Mouse (Mus musculus) spleen, postnatal 4 days (tissue): ENCODE results near the gene Ryr3.
"Not testable (repeated sequence)": the region's sequence is repeated elsewhere in the genome, so short reads cannot be mapped to it uniquely, and the experiment has no call there.

Experiments used
- DNase-seq, 2 experiments: peaks; one replicate each; pipeline ENCODE4 v3.0.0; 2022; ENCODE audit warnings: low spot score in 2 of 2

Ryr3 gene

DNA sequence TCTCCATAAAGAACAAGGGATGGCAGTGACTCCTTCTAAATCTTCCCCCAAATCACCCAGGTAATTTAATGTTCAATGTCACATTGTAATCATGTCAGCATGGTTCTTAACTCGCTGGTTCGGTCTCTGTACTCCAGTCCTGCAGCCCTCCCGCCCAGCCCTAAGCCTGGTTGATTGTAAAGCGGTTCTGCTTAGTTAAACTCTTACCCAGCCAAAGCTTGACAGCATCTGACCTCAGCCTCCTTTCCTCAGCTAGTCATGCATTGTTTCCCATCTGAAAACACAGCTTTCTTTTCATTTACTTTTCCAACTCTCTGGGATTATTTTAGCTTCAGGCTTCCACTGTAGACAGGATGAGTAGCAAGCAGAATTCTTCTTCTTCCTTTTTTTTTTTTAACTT is 121.7 kb downstream of the Ryr3 start:
- DNase-seq, result no peak

DNA sequence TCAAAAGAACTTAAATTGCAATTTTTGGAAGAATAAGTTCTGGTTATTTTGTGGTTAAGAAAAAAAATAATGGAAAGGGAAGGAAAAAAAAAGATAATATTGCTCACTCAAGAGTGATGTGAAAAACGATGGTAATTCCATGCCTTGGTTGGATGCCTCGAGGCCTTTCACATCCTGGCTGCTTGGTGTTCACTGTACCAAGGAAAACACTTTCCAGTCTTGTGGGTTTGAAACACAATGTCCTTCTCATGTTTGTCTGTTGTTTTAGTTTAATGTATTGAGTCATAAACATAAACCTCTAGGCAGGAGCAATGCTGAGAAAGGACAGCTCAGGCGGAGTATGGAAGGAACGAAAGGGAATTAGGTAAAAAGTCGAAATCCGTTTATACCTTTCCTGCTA is 122.8 kb downstream of the Ryr3 start:
- DNase-seq, result no peak

DNA sequence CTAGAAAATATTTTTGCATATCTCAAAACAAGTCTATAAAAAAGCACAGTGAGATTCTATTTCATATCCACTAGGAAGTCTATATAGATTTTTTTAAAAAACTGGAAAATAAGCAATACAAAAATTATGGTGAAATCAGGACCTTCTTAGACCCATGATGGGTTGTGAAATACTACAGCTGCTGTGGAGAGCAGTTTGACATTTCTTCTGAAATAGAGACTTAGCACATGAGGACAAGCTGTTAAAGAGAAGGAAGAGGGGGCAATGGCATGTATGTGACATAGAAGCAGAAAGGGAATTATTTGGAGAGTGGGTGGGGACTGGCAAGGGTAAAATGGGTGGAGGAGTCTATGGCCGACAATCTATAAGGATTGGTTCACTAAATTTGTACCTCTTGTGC is 124.1 kb downstream of the Ryr3 start:
- no peak for DNase-seq

DNA sequence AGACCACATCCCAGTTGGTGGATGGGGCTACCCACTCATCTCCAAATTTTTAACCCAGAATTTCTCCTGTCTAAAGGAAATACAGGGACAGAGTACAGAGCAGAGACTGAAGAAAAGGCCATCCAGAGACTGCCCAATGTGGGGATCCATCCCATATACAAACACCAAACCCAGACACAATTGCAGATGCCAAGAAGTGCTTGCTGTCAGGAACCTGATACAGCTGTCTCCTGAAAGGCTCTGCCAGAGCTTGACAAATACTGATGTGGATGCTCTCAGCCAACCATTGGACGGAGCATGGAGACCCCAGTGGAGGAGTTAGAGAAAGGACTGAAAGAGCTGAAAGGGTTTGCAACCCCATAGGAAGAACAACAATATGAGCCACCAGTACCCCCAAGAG is 125.6 kb downstream of the Ryr3 start:
- DNase-seq, result not testable (repeated sequence)

DNA sequence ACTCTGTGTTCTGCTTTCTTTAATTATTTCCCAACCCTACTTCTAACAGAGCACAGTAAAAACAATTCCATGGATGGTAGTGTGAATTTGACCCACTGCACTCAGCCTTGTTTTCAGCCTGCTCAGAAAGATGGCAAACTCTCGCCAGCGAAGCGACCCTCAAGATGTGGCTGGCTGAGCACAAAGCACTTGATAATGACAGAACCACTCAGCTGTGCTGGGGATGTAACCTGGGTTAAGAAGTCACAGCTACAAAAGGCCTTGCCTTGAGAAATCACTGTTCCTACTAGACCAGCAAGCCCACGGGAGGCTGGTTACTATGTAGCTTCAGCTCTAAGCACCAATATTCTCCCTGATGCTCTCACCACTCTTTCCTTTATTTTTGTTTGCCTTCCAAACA is 140.5 kb downstream of the Ryr3 start:
- DNase-seq, result no peak

DNA sequence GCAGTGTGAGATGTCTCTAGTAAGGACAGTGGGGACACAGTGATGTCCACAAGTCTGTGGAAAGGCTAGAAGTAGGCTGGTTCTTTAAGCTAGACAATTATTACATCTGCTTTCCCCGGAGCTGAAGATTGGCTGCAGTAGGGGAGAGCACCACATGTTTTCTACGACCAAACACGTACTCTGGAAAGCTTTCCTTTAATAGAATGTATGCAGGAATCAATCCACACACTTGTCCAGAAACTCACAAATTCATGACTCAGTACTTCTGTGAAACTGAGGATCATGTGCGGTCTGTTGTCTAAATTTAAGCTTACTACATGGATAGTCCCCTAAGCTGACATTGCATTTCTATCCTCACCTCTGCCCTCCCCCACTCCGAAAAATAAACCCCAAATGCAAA is 157.5 kb downstream of the Ryr3 start:
- no peak for DNase-seq

DNA sequence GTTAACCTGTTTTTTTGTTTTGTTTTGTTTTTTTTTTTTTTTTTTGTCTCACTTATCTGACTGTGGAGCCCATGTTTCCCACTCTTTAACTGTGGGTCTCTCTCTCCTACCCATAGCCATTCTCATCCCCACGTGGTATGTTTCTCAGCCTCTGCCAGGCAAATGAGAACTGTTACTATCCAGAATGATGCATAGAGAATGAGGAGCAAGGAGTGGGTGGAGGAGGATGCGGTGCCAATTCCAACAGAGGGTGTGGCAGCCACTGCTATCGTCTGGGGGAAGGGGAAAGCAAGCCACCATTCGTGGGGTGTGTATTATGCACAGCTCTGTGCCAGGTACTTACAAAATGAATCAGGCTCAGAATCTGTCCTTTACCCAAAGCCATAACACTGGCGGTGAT is 158.0 kb downstream of the Ryr3 start:
- DNase-seq, result no peak

DNA sequence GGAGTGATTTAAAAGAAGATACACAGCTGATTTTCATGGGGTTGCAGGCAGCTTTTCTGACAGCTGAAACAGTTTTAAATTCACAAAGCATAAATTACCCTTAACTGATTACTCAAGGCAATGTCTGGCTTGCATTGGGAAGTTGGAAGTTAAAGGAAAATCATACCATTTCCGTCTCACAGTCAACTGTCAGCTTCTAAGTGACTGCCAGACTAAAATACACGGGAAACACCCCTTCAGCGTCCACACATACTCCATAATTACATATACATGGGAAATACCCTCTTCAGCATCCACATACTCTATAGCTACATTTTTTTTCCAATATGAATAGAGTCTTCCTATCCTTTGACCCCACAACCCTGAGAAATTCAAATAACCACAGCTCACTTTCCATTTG is 158.8 kb downstream of the Ryr3 start:
- no peak for DNase-seq

DNA sequence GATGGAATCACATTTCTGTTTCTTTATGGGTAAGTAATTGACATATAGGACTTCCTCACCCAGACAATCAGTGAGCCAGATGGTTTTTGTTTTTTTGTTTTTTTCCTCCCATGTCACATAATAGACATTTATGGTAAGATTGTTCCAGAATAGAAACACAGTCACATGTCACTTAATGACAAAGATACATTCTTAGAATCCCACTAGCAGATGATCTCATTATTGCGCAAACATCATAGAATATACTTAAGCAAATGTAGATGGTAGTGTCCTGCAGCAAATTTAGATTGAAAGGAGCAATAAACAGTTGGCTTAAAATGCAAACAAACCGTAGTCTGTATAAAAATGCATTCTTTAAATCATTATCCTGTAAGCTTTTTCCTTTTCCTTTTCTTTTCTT is 161.3 kb downstream of the Ryr3 start:
- DNase-seq, result no peak

DNA sequence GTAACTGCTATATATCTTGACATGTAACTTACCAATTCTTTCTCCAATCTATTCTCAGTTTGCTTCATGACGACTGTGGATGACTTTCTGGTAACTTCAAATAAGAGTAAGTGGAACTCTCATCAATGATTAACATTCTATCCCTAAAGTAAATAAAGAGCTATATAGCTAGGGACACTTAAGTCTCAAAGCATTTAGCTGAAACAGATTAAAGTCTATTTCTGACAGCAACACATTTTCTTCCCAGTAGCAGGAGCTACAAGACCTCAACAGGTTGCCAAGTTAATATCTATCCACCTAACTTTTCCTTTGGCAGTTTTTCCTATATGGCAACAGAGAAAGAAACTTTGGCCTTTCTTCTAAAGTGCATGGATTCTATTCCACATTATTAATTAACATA is 167.1 kb downstream of the Ryr3 start:
- DNase-seq, result no peak

DNA sequence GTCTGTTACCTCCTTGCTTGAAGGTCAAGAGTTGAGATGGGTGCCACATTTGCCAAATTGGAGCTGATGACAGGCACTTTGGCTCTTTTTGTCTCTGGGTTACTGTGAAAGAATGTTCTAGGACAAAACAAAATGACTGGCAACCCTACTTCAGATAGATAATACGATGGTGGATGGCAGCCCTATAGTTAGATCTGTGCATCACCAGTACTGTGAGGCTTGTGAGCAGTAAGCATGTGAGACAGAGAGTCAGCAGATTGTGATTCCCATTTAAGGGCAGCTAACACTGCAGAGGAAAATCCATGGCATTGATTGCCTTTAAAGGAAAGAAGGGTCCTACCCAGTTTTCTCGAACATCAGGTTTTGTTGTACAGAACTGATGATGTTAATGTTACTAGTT is 180.3 kb downstream of the Ryr3 start:
- DNase-seq, result no peak

DNA sequence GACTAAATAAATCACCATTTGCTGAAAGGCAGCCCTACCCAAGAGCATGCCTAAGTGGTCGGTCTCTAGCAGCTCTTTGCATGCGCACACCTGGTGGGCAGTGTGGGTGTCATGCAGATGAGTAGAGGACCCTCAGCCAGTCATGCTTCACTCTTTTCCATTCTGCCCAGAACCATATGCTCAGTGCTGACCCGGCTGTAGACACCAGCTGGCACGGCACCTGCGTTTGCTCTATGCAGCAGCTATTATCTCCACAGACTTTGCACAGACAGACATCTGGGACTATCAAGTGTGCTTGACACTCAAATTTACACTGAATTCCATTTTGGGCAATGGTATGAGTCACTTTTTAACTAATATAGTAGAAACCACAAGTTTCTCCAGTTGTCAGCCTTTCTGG is 186.2 kb downstream of the Ryr3 start:
- DNase-seq, result no peak

DNA sequence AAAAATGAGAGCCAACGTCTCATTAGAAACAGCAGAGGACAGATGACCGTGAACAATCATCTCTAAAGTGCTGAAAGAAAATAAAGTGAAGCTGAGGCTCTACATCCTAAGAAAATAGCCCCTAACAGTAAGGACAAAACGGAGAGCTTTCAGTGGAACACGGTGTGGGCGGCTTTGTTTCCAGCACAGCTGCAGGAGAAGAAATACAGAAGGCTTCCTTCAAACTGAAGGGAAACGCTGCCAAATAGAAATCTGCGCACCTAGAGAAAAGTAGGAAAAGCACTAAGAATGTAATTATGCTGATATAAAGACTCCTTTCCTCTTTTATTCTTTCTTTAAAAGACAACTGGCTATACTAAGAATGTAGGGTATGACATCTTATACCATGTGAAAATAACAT is 197.0 kb downstream of the Ryr3 start:
- DNase-seq, result no peak

DNA sequence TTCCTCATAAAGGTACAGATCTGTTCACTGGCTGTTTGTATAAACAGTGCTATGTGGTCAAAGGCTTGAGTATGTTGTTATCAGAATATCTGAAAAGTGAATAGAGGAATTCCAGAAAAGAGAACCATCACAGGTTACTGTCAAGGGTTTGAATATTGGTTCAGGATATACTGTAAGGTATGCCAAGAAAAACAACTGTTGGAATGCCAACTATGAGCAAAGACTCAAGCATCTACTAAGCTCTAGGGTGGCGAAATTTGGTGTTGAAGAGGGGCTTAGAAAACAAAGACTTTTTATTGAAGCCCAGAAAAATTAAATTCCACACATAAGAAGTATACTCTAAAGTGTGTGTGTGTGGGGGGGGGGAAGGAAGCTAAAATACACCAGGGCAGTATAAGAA is 198.6 kb downstream of the Ryr3 start:
- no peak for DNase-seq

DNA sequence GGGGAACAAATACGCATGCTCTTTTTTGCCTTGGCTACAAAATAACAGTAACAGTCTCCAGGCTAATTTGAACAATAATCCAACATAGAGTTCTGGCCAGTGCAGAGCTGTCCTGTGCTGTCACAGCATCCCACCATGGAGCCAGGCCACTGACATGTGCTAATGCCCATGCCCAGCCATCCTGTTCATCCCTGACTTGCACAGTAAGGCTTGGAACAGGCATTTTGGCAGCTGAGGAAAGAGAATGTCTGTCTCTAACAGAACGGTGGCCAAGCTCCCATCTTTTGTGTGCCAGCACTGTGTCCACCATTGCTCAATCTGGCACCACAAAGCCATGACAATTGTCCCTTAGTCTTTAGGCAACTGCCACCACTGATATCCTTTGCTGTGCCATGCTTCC is 200.7 kb downstream of the Ryr3 start:
- no peak for DNase-seq

DNA sequence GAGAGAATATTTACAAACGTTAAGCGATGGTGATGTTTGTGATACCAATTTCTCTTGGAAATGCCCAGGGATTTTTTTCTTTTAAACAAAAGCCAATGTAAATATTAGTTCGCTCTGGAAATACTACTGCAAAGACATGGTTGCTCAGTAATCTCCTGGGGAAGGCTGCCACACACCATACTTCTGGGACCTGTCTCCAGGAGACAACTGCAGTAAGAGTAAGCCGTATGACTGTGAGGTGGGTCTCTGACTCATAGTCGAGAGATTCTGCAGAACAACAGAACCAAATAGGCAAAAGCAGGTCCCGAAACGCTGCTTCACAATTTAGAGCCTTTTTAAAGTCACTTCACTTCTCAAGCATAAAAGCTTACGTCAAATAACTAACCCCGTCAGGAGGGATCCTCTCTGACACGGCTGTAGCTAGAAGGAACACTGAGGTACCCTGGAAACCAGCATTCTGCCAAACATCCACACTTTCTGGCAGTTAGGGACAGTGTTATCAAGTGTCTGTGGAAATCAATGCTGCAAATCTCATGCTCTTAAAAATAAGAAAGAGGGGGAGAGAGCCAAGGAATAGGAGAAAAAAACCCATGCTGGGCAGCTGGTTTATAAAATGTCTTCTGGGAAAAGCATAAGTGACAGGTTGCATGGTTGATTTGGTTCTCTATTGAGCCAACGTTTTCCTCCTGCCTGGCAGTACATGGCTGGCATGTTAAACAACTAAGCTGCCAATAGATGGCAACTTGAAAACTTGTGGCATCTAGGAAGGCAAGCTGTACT is 207.7 kb downstream of the Ryr3 start:
- DNase-seq, result no peak

DNA sequence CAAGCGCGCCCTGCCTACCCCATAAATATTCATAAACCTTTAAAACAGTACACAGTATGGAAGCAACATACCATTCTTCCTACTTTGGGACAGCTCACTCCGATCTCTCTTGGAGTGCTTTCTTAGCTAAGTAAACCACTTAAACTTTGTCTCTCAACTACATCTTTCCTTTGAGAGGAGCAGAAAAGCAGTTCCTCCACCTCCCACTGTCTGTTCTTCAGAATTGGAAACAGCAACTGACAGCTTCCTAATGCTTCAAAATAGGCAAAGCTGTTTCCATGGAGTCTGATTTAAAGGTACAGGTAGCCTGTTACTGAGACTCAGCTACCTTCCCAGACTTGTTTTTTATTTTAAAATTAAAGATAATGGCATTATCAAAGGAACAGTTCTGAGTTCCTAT is 218.4 kb downstream of the Ryr3 start:
- DNase-seq, result no peak

DNA sequence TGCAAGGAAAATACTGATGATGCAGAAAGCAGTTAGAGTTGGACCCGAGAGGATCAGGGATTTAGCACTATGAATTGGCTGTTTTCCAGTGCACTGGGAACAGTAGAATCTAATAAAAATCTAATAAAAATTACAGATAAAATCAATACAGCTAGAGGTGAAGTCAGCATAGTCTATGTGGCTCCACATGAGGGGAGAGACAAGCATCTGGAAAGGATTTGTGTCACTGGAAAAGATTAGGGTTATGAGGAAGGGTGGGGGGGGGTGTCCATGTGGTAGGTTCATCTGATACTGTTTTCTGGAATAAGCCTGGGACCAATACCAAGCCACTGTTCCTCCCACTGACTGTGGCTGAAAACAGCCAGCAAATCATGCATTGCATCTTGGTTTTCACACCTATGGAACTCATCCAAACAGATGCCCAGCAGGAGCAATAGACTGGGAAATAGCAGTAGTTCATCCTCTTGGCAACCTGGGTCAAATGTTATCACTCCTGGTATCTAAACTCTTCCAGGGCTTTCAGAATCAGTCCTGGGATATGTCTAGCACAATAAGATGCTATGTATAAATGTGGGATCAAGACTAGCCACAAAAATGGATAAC is 233.9 kb downstream of the Ryr3 start:
- DNase-seq, result no peak

DNA sequence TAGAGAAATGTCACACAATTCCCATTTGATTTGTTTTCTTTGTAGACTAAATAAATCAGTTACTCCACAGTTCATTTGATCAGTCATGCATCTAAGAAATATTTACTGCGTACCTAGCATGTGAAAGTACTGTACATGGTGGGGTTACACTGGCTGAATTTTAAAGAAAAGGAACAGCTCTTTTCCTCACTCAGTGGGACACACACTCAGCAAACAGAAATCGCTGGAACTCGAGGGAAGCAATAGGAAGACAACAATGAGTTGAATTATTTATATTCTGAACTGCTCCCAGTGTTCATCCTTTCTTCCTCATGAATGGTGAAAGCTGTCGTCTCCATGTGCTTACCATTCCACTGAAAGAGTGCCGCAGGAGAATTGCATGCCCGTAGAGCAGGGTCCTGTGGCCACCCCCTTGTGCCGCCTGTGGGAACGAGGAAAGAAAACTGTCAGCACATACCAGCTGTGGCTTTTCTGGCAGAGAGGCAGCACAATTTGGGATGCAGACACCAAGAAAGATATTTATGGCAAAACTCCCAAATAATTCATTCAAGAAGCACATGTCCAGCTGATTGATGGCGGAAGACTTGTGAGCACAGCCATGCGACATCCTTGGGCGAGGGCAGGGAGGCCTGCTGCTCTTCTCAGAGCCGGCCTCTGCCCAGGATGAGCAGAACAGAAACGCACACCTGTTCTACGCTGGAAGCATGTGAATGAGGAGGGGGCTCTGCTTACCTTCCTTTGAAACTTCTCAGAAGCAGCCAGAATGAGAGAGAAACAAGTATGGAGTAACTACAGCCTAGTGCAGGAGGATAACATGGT is 249.9 kb downstream of the Ryr3 start:
- DNase-seq, result no peak

DNA sequence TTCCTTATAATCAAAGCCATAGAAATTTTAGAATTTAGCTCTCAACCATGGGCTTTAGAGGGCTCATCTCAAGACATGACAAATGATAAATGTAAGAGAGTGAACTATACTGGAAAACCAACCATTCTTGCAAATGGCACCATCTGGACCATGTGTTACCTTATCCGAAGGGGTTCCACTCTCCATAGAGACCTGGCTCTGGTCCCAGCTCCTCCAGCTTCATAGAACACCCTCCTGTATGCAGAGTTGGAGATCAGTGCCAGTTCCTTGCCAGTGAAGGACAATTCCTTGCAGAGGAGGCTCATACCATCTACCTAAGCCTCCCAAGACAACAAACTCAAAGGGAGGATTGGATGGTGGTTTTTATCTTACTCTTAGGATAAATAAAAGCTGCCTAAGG is 268.0 kb downstream of the Ryr3 start:
- DNase-seq, result no peak

DNA sequence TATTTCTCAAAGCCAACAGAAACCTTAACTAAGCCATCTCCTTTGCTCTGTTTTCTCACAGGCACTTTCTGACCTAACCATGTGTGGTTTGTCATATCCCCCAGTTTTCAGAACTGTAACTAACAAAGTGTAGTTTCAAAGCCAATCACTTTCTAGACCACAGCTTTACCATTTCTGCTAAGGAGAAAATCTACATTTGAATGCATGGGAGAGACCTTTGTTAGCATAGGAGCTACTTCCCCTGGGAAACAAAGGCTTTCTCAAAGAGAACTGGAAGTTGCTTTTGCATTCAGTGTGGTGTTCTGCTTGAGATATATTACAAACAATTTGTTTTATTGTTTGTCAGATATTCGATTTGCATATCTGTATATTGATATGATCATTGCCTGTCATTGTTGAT is 285.1 kb downstream of the Ryr3 start:
- DNase-seq, result no peak

DNA sequence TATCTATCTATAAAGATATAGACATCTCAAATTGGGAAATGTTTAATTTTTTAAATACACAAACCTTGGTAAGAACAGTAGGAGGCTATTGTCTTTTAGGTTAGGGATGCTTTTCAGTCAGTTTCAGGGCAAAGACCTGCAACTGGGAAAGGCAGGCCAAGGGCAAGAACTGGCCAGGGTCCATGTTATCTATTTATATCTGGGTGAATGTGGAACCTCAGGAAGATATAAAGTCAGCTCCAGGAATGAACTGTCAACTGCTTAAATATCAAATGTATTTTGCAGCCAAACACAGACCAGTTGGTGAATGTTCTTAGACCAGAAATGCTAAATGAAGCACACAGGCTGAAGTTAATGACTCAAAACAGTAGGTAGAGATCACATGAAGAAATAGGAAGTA is 303.1 kb downstream of the Ryr3 start:
- no peak for DNase-seq

DNA sequence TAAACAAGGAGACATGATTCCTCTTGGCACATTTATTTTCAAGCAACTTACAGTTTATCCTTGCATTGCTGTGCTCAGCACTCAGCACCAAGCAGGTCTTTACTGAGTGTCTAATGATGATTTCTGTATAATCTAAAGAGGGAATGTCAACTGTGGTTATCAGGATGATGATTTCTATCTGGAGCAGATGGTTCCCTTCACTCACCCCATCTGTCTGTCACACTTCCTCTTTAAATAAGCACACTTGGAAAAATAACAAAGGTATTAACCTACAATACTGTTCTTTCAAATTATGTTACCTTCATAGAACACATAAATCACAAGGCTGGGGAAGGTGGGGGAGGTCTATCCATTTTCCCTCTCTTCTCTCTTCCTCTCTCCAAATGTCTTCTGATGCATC is 304.3 kb downstream of the Ryr3 start:
- DNase-seq, result no peak
